Mouse (Mus musculus): ENCODE data around the gene Rita1. TPM values are rescaled to one million over a fixed set of nuclear protein-coding genes. Genes with fewer than 3 reads are reported as not detected.

The Rita1 gene
- total and polyA plus RNA-seq, 3 experiments, result 18.1 to 22.1 TPM; not detected in 1

DNA sequence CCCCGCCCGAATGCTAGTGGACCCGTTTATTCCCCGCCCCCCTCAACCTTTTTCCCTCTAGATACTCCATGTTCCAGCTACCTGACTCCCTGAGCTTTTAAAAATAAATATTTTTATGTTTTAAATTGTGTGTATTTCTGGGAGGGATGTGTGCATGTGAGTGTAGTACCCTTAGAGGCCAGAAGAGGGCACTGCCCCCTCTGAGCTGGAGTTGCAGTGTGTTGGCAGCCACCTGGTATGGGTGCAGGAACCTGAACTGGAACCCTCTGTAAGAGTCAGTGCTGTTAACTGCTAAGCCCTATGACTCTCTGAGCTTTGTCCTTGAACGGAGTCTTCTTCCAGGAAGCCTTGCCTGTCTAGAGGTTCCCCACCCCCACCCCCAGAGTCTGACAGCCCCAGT, 19.5 kb upstream of the Rita1 start:
- Histone ChIP-seq H3K27ac (ENCODE audit: control insufficient read depth, low read depth, low read length) (no peak overlapping the region), H3K9ac (ENCODE audit: control insufficient read depth, low read depth, low read length, poor library complexity, severe bottlenecking) (no peak overlapping the region), H3K4me3 (ENCODE audit: control insufficient read depth in 1 of 2, insufficient read depth in 1 of 2, low read depth in 2 of 2, low read length in 2 of 2) (no peak overlapping the region), H3K9me3 (replicated peaks; ENCODE audit: insufficient read depth, low read length) (no peaks in the 10 kb centered on the region), H3K4me1 (ENCODE audit: control insufficient read depth in 1 of 2, insufficient read depth in 2 of 2, low read length in 2 of 2) (peaks cover 0 to 11% of the 10 kb centered on the region in 2 experiments; a peak in 2 of 4 replicates), H3K27me3 (ENCODE audit: control insufficient read depth in 1 of 2, insufficient read depth in 2 of 2, low read length in 2 of 2) (no peaks in the 10 kb centered on the region), H3K79me2 (ENCODE audit: control insufficient read depth, insufficient read depth, low read length, poor library complexity) (no peaks in the 10 kb centered on the region), H3K36me3 (ENCODE audit: control insufficient read depth in 1 of 2, insufficient read depth in 2 of 2, low read length in 2 of 2) (peaks cover 0 to 8% of the 10 kb centered on the region in 2 experiments; a peak in 2 of 4 replicates)
- TF ChIP-seq MYC (IDR thresholded peaks at IDR 0.05; ENCODE audit: low read depth, low read length) (no peak), ZMIZ1 (IDR thresholded peaks at IDR 0.05; ENCODE audit: low read depth, low read length) (no peak), SMC3 (IDR thresholded peaks at IDR 0.05; ENCODE audit: low read depth, low read length) (0 out of 2 replicates have a peak, but pooled peaks have one; percentile 6), USF2 (IDR thresholded peaks at IDR 0.05; ENCODE audit: borderline replicate concordance in 1 of 2, insufficient read depth in 1 of 2, low read depth in 1 of 2, low read length in 2 of 2) (no peak), MEF2A (IDR thresholded peaks at IDR 0.05; ENCODE audit: extremely low read depth, insufficient replicate concordance, low read depth, low read length, poor library complexity, severe bottlenecking) (no peak), KAT2A (conservative IDR thresholded peaks at IDR 0.05; ENCODE audit: low read depth, low read length) (no peak), ZNF384 (IDR thresholded peaks at IDR 0.05; ENCODE audit: low read depth, low read length) (no peak), E2F4 (IDR thresholded peaks at IDR 0.05; ENCODE audit: borderline replicate concordance, low read depth, low read length) (no peak), CTCF (IDR thresholded peaks at IDR 0.05 in 2 of 3, conservative IDR thresholded peaks at IDR 0.05 in 1 of 3; ENCODE audit: control insufficient read depth in 1 of 3, insufficient read depth in 1 of 3, low read depth in 2 of 3, low read length in 3 of 3, poor library complexity in 1 of 3, severe bottlenecking in 1 of 3) (peak; percentile 11 to 37 (median 34); a peak in 4 of 6 replicates), ZKSCAN1 (IDR thresholded peaks at IDR 0.05; ENCODE audit: low read depth, low read length) (no peak)
- no peak for DNase-seq (ENCODE audit: low read depth, low spot score)

DNA sequence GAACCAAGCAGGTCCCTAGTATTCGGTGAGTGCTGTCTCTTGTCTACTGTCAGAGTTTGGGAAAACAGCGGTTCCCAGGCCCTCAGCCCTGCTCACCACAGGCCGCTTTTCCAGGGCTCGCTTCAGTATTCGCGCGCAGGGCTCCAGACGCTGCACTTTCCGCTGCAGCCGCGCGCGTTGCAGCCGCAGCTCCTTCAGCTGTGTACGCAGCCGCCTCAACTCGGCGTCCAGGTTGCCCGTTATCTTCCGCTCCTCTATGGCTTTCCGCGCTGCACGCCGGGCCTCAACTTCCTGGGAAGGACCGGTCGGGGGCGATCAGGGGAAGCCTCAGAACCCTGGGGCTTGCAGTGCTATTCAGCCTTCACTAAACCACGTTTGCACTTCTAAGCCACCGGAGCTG, 18.7 kb upstream of the Rita1 start:
- DNase-seq (ENCODE audit: low read depth, low spot score), result no peak
- Histone ChIP-seq H3K4me3 (ENCODE audit: control insufficient read depth in 1 of 2, insufficient read depth in 1 of 2, low read depth in 2 of 2, low read length in 2 of 2) (no peak overlapping the region), H3K27ac (ENCODE audit: control insufficient read depth, low read depth, low read length) (no peak overlapping the region), H3K79me2 (ENCODE audit: control insufficient read depth, insufficient read depth, low read length, poor library complexity) (no peaks in the 10 kb centered on the region), H3K4me1 (ENCODE audit: control insufficient read depth in 1 of 2, insufficient read depth in 2 of 2, low read length in 2 of 2) (peaks cover 0 to 11% of the 10 kb centered on the region in 2 experiments; a peak in 2 of 4 replicates), H3K36me3 (ENCODE audit: control insufficient read depth in 1 of 2, insufficient read depth in 2 of 2, low read length in 2 of 2) (peaks cover under 1 to 8% of the 10 kb centered on the region in 2 experiments; a peak in 3 of 4 replicates), H3K9me3 (replicated peaks; ENCODE audit: insufficient read depth, low read length) (no peaks in the 10 kb centered on the region), H3K9ac (ENCODE audit: control insufficient read depth, low read depth, low read length, poor library complexity, severe bottlenecking) (no peak overlapping the region), H3K27me3 (ENCODE audit: control insufficient read depth in 1 of 2, insufficient read depth in 2 of 2, low read length in 2 of 2) (no peaks in the 10 kb centered on the region)
- no peak for TF ChIP-seq ZC3H11A (IDR thresholded peaks at IDR 0.05; ENCODE audit: low read depth, low read length)
- no peak for TF ChIP-seq ZNF384 (IDR thresholded peaks at IDR 0.05; ENCODE audit: low read depth, low read length)
- TF ChIP-seq MAFK (IDR thresholded peaks at IDR 0.05; ENCODE audit: borderline replicate concordance, low read depth, low read length), result no peak
- TF ChIP-seq RCOR1 (IDR thresholded peaks at IDR 0.05; ENCODE audit: low read depth, low read length), result no peak
- no peak for TF ChIP-seq MAZ (IDR thresholded peaks at IDR 0.05; ENCODE audit: low read depth, low read length)
